Mouse (Mus musculus): ENCODE results near the gene Edem3. TPM values are rescaled to one million over a fixed set of nuclear protein-coding genes. Genes with fewer than 3 reads are reported as not detected.
"Not testable (repeated sequence)": the region's sequence is repeated elsewhere in the genome, so short reads cannot be mapped to it uniquely, and the experiment has no call there.

The Edem3 gene
- total RNA-seq (2022), result 100 to 1,000 TPM in 2 of 4 experiments, 10 to 100 TPM in 2; 81.2 to 151 (median 111) TPM

DNA sequence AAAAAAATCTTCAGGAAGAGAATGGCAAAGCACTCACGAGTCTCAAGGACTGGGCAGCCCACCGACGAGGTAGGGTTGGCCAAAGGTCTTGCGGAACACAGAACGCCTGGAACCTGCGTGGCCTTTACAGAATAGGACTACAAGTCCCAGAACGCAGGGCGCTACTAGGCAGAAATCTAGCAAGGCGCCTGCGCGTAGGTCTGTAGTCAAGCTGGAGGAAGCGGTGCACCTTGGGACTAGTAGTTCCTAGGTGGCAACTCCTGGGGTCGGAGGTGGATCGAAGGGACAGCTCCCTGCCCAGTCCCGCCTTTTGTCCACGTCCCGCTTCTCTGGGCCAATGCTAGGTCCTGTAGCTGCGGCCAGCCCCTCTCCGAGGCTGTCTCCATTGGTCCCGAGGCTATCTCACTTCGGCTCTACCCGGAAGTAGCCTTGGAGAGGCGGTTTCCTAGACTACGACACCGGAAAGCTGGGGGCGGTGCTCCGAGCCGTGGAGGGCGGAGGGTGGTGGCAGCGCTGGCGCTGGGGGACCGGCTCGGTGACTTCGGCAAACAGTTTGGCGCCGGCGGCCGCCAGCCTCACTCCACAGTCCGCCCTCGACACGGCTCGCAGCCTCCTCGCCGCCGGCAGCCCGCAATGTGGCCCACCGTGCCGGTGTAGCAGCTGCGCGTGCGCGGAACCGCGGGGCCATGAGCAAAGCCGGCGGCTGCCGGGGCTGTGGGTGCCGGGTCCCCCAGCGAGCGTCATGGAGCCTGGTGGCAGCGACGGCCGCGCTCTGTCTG is at the start of gene Edem3:
TSS of gene Edem3 (plus strand) at position 491 of the 779 bp plus-strand sequence.
- peak; percentile 100 for DNase-seq

DNA sequence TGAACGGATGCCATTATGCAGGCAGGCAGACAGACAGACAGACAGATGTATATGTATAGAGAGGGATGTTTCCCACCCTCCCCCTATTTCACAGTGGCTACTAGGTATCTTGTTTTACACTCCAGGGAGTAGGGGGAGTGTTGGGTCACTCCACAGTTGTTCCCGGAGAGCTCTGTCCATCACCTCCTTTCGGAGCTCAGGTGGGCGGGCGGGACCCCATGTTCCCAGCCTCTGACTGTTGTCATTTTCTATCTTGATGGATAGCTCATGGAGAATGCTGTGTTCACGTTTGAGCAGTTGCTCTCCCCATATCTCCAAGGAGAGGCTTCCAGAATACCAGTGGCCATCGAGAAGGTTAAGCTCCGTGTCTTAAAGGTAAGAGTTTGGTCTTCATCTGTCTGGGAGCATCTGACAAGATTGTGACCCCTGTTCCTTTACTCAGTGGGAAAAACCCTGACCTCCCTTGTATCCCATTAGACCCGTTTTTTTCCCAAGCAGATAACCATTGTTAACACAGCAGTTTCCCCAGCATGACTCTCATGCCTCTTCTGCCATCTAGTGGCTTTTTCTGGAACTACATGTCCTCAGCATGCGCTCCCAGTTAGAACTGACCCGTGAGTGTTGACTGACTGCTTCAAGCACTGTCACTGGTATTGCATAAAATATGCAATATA is 49.3 kb upstream of the Edem3 start:
- DNase-seq, result peak; percentile 78

DNA sequence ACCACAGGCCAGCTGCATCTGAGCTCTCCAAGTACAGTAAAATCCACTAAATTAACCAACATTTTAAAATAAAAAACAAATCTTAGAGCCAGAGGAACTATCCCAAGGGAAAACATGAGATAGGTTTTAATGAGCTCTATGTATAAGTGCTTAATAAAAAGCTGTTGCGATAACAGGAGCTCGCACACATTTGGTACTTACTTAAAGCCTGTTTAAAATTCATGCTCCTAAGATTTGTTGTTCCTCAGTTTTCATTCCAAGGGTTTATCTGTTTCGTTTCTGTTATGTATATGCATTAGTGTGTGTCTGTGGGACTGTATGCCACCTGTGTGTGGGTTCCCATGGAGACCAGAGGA is 48.8 kb upstream of the Edem3 start:
- no peak for DNase-seq

GRCm38 (mm10) chr1:151708966-151709733 is 46.0 kb upstream of the Edem3 start:
- DNase-seq, result no peak

DNA sequence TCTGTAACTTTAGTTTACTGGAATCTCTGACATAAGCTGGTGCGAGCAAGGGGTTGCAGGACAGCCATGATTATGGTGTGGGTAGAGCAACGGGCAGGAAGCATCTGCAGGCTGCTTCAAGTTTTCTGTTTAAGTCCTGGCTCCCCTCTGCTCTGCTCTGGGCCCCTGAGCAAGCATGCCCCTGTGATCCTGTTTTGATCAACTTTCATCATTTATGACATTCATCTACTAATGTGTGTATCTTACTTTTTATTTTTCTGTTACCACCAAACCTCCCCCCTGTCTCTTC is 45.5 kb upstream of the Edem3 start:
- no peak for DNase-seq

GRCm38 (mm10) chr1:151710424-151711055 is 44.6 kb upstream of the Edem3 start:
- DNase-seq, result no peak

DNA sequence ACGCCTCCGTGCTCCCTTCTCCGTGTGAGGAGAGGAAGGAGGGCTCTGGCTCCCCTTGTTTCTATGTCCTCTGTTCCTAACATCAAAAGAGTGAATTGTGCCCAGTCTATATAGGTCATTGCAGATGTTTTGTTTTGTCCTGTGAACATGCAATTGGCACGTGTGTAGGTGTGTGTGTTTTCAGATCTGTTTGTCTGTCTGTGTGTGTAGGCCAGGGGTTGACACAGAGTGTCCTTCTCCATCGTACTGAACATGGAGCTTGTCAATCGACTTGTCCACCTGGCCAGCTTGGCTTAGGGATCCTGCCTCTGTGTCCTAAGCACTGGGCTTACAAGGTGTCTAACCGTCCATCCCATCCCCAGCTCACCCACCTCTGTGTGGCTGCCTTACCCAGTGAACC is 44.1 kb upstream of the Edem3 start:
- DNase-seq, result no peak

DNA sequence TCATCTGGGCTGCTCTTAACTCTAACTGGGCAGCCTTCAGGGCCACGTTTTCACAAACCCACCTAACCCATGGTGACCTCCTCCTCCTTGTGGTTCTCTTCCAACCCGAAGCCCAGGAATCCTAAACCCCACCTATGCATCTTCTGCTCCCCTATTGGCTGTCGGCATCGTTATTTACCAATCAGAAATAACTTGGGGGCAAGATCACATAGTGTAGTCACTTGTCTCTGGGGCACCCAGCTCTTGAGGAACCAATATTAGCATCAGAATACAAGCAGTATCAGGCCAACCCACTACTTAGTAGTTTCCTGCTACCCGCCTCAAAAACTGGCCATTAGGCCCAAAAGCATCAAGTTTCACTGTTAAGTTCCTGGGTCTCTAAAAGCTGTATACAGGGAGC is 42.5 kb upstream of the Edem3 start:
- DNase-seq, result no peak

DNA sequence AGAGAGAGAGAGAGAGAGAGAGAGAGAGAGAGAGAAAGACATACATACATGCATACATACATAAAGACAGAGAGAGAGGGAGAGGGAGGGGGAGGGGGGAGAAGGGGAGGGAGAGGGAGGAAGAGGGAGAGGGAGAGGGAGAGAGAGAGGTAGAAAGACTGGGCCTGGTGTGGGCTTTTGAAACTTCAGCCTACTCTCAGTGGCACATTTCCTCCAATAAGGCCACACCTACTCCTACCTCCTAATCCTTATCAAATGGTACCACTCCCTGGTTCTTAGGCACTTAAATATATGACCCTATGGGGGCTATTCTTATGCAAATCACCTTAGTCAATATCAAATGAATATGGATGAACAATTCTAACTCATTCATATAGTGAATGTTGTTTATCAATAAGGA is 41.5 kb upstream of the Edem3 start:
- no peak for DNase-seq

DNA sequence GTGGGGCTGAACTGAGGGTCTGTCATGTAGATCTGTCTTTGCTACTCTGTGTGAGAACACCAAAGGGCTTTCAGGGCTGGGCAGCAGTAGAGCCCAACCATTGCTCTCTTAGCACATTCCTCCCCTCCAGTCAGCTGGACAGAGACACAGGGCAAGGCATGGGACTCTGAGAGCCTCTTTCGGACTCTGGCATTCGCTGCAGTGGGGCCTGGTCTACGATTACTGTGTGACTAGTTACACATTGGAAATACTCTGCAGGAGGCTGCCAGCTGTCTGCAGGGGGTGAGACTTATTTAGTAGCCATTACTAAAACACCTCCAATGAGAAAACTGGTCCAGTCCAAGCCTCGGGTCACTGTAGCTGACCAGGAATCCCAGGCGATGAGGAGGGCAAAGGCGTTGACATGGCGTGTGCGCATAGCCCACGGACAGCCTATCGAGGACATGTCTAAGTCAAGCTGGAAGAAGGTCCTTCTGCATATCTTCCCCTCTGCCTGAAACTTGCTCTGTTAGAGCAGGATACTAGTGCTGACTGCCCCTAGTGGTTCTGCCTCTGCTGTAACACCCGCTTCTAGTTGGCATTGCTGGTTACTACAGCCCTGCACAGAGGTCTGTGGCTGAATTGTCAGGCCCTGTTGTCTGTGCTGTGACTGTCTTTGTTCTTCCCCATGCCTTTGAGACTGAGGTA is 39.0 kb upstream of the Edem3 start:
- DNase-seq, result no peak

GRCm38 (mm10) chr1:151717624-151718023 is 37.5 kb upstream of the Edem3 start:
- no peak for DNase-seq

- DNase-seq, result no peak
Measured at GRCm38 (mm10) chr1:151718575-151718974, 36.6 kb upstream of the Edem3 start.

- DNase-seq, result peak; percentile 67
Measured at GRCm38 (mm10) chr1:151719911-151720310, 35.3 kb upstream of the Edem3 start.

DNA sequence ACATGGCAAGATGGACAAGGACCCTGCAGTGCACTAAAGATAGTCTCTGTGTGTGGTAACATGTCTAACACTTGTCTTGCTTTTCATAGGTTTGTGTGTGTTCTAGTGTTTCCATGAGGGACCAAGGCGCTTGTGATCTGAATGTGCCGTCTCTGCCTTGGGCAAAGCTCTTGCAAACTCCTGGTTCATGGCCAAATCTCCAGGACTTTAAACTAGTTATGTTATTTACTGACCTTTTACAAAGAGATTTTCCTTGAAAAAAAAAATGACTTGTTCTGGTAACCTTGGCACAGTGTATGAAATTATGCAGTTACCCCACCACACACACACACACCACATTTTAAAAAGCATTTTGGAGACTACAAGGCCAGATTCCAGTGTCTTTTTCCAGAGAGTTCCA is 34.6 kb upstream of the Edem3 start:
- peak; percentile 69 for DNase-seq

DNA sequence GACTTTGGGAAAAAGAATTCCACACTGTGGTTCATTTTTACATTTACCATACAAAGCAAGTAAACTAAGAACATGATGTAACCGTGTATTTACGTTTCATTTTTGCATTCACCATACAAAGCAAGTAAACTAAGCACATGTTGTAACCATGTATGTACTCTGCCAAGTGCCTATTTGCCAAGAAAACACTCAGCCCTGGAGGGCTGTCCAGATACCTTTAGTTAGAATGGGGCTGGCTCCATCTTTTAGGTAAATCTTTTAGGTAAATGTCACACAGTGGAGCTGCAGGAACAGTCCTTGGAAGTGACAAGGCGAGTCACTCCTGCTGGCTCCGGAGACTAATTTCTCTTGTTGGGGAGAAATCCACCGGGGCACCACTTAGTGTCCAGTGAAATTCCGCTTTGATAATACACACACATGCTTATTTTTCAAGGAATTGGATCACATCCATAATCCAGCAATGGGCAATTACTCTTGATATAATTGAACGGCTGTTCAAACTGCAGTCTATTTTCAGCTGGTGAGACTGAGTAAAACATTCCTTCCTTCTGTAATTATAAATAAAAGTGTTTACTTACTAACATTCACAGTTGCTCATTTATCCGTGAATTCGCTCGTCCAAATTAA is 33.7 kb upstream of the Edem3 start:
- DNase-seq, result no peak

DNA sequence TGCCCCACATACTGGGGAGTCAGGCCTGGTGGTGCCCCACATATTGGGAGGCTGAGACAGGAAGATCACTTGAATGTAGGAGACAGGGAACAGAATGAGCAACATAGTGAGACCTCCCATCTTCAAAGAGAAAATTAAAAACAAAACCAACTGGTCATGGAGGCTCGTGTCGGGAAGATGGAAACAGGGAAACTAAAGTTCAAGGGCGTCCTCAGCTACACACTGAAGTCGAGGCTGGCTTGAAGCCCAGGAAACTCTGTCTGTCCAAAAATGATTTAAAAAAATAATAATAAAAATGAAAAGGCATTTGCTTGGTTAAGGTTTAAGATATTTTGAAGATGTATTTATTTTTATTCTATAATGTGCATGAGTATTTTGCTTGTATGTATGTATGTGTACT is 31.4 kb upstream of the Edem3 start:
- DNase-seq, result no peak

DNA sequence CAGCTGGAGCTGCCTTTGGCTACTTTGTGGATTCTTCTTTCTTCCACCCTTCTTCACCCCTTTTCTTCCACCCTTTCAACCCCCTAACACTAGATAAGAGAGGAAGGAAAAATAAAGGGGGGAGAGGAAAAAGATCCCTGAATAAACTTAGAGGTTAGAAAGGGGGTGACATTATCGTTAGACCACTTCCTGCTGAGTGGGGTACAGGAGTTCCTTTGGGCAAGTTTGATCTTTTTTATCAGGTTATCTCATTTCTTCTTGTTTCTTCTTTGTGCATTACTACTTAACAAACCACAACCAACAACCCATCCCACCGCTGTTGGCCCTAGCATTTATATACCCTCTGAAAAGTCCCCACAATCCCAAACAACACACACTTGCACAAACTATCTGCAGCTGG is 29.6 kb upstream of the Edem3 start:
- DNase-seq, result no peak

GRCm38 (mm10) chr1:151726358-151726757 is 28.8 kb upstream of the Edem3 start:
- no peak for DNase-seq

- DNase-seq, result no peak
Measured at GRCm38 (mm10) chr1:151728141-151728540, 27.0 kb upstream of the Edem3 start.

GRCm38 (mm10) chr1:151737146-151737545 is 18.0 kb upstream of the Edem3 start:
- no peak for DNase-seq

GRCm38 (mm10) chr1:151741199-151741621 is 14.0 kb upstream of the Edem3 start:
- DNase-seq, result no peak

GRCm38 (mm10) chr1:151749894-151750293 is 5.3 kb upstream of the Edem3 start:
- not testable (repeated sequence) for DNase-seq
